Mouse (Mus musculus): ENCODE measurements around the gene Ppp1r3c.

GRCm38 (mm10) chr19:36693530-36693929, 42.9 kb downstream of the Ppp1r3c start:
- TF ChIP-seq MXI1 (IDR thresholded peaks at IDR 0.05; ENCODE audit: low read depth, low read length), result no peak
- no peak for TF ChIP-seq MEF2A (IDR thresholded peaks at IDR 0.05; ENCODE audit: extremely low read depth, insufficient replicate concordance, low read depth, low read length, poor library complexity, severe bottlenecking)
- no peak for TF ChIP-seq CTCF (IDR thresholded peaks at IDR 0.05 in 2 of 3, conservative IDR thresholded peaks at IDR 0.05 in 1 of 3; ENCODE audit: control insufficient read depth in 1 of 3, insufficient read depth in 1 of 3, low read depth in 2 of 3, low read length in 3 of 3, poor library complexity in 1 of 3, severe bottlenecking in 1 of 3)
- TF ChIP-seq POLR2A (IDR thresholded peaks at IDR 0.05; ENCODE audit: control insufficient read depth in 1 of 2, insufficient read depth in 1 of 2, low read depth in 1 of 2, low read length in 2 of 2, poor library complexity in 1 of 2), result no peak
- no peak for TF ChIP-seq E2F4 (IDR thresholded peaks at IDR 0.05; ENCODE audit: borderline replicate concordance, low read depth, low read length)
- no peak for TF ChIP-seq ELF1 (IDR thresholded peaks at IDR 0.05; ENCODE audit: low read depth, low read length)
- no peak for TF ChIP-seq SIN3A (IDR thresholded peaks at IDR 0.05; ENCODE audit: low read length)
- TF ChIP-seq NRF1 (IDR thresholded peaks at IDR 0.05; ENCODE audit: insufficient read depth, low read depth, low read length, poor library complexity, severe bottlenecking), result no peak
